Mouse (Mus musculus) heart, adult 2 months (tissue): Measurements from ENCODE around the gene Nde1.

ENCODE experiments used
- CTCF ChIP-seq: fragments of 200-600 bp; IDR thresholded peaks from 2 replicates; pipeline ENCODE4 v1.8.1; 2022; ENCODE audit warnings: antibody characterized with exemption, mild to moderate bottlenecking, moderate library complexity
- POLR2A ChIP-seq: fragments of 200-500 bp; IDR thresholded peaks from 2 replicates; pipeline ENCODE4 v1.6.1; 2011; ENCODE audit warnings: mild to moderate bottlenecking, low read depth, low read length, control low read depth; ENCODE audit not compliant: insufficient read depth

GRCm38 (mm10) chr16:14117299-14117698 lies 45.8 kb upstream of the Nde1 start:
- TF ChIP-seq CTCF: no peak
- no peak for TF ChIP-seq POLR2A
